Mouse (Mus musculus): ENCODE measurements around the gene Aldh3a1. TPM values are rescaled to one million over a fixed set of nuclear protein-coding genes. Genes with fewer than 3 reads are reported as not detected.
"Not testable (repeated sequence)": the region's sequence is repeated elsewhere in the genome, so short reads cannot be mapped to it uniquely, and the experiment has no call there.

The Aldh3a1 gene
- polyA plus RNA-seq, 1 experiment from 2014 or later: 0.34 TPM

DNA sequence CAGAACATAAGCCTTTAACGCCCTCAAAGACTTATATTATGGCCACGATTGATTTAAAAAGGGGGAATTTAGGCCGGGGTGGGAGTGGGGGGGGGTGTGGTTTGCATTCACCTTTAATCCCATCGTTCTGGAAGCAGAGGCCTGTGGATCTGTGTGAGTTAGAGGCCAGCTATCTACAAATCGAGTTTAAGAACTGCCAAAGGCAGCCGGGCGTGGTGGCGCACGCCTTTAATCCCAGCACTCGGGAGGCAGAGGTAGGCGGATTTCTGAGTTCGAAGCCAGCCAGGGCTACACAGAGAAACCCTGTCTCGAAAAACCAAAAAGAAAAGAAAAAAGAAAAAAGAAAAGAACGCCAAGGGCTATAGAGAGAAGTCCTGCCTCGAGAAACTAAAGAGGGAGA, 33.9 kb upstream of the Aldh3a1 start:
- not testable (repeated sequence) for ATAC-seq (ENCODE audit: low read depth); H3K9me3 ChIP-seq (ENCODE audit: control insufficient read depth, low read length); H3K36me3 ChIP-seq (ENCODE audit: control insufficient read depth, insufficient read depth, low read length); H3K27me3 ChIP-seq (ENCODE audit: control insufficient read depth, insufficient read depth, low read depth, low read length); H3K27ac ChIP-seq (ENCODE audit: low read length); H3K4me1 ChIP-seq (replicated peaks; ENCODE audit: control insufficient read depth, insufficient read depth, low read length)
- WGBS: 31% methylated on average over 15 of the region's 15 CpGs
- Histone ChIP-seq H3K4me3 (ENCODE audit: low read length) (peak overlapping the region; percentile 100), H3K9ac (ENCODE audit: low read length) (peak overlapping the region; percentile 99), H3K4me2 (ENCODE audit: low read depth, low read length) (peak overlapping the region; percentile 79)

DNA sequence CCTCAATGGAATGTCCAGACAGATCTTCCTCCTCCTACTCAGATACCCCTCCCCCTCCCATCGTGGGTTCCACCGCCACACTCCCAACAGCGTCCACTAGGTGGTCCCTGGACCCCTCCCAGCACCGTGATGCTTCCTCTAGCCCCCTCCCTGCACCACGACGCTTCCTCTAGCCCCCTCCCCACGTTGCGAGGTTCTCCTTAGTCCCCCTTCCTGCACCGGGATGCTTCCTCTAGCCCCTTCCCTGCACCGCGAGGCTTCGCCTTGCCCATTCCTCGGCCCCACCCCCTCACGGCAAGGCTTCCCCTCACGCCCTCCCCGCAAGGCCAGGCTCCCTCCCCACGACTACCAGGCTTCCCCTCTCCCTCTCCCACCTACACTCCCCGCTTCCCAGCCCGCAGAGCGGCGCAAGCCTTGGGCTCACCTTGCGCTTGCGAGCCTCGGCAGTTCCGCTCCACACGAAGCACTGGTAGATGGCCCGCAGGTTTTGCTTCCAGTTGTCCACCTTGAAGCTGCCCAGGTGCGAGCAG, 33.0 kb upstream of the Aldh3a1 start:
- peak; percentile 52 for ATAC-seq (ENCODE audit: low read depth)
- peak overlapping the region; percentile 99 for H3K9ac ChIP-seq (ENCODE audit: low read length)
- H3K9me3 ChIP-seq (ENCODE audit: control insufficient read depth, low read length): no peaks in the 10 kb centered on the region
- peaks cover 3% of the 10 kb centered on the region for H3K4me1 ChIP-seq (replicated peaks; ENCODE audit: control insufficient read depth, insufficient read depth, low read length)
- H3K36me3 ChIP-seq (ENCODE audit: control insufficient read depth, insufficient read depth, low read length): no peaks in the 10 kb centered on the region
- under 1% methylated on average over 27 of the region's 28 CpGs for WGBS
- peak overlapping the region; percentile 100 for H3K4me3 ChIP-seq (ENCODE audit: low read length)
- no peaks in the 10 kb centered on the region for H3K27me3 ChIP-seq (ENCODE audit: control insufficient read depth, insufficient read depth, low read depth, low read length)
- peak overlapping the region; percentile 99 for H3K27ac ChIP-seq (ENCODE audit: low read length)
- H3K4me2 ChIP-seq (ENCODE audit: low read depth, low read length): peak overlapping the region; percentile 79

DNA sequence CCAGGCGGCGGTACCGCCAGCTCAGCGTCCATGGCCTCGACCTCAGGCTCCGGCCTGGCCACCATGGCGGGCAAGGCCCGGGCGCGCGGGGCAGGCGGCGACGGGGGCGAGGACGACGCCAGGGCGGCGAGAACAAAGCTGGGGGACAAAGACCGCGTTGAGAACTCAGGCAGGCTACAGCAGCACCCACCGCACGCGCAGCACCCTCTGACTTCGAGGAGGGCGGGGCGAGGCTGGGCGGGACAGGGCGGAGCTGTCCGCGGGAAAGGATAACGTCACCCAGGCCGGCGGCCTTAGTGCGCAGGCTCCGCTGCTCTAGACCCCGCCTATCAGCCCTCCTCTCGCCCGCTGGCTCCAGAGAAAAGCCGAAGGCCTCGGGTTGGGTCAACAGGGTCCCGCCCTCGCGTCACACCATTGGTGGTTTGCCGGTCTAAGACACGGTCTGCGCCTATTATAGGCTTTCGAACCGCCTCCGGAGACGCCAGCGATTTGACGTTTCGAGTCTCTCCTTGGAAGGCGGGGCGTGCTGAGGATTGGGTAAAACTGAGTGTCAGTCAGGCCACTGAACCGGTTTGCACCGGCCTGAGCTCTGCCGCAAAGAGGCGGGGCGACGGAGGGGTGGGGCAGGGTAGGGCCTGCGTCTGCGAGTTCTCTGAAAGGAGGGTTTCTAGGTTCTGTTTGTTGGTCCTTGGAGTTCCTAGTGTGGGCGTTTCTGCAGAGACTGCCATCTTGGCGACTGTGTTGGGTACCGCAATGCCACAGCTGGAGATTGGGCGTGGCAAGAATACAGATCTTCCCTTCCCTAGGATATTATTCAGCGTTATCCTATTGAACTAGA, 32.3 kb upstream of the Aldh3a1 start, which contains the start of gene Usp22:
Gene Usp22 (minus strand): TSS at position 235 of the 838 bp plus-strand sequence.
- no peaks in the 10 kb centered on the region for H3K27me3 ChIP-seq (ENCODE audit: control insufficient read depth, insufficient read depth, low read depth, low read length)
- peak; percentile 98 for ATAC-seq (ENCODE audit: low read depth)
- under 1% methylated on average over 68 of the region's 69 CpGs for WGBS

DNA sequence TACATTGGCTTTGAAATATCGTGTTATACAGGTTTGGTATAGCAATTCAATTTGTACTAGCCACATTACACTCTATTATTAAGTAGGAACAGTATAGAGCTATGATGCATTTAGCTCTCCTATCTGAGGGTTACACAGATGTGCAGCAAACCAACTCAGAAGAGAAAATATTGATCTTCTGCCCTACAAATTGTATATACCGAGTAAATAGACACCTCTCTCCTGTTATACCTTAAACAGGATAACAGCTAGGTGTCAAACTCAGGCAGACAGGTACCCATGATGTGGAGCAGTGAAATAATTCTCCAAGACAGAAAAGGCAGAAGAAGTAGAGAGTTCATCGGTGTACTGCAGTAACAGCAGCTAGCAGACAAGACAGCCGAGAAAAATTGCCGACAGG, 31.6 kb upstream of the Aldh3a1 start:
- Histone ChIP-seq H3K4me2 (ENCODE audit: low read depth, low read length) (no peak overlapping the region), H3K4me1 (replicated peaks; ENCODE audit: control insufficient read depth, insufficient read depth, low read length) (peaks cover 3% of the 10 kb centered on the region), H3K27ac (ENCODE audit: low read length) (no peak overlapping the region), H3K27me3 (ENCODE audit: control insufficient read depth, insufficient read depth, low read depth, low read length) (no peaks in the 10 kb centered on the region), H3K9me3 (ENCODE audit: control insufficient read depth, low read length) (no peaks in the 10 kb centered on the region), H3K36me3 (ENCODE audit: control insufficient read depth, insufficient read depth, low read length) (no peaks in the 10 kb centered on the region), H3K4me3 (ENCODE audit: low read length) (no peak overlapping the region), H3K9ac (ENCODE audit: low read length) (no peak overlapping the region)
- ATAC-seq (ENCODE audit: low read depth): no peak
- 72% methylated on average over 5 of the region's 5 CpGs for WGBS

More for the DNA sequence above, 32.3 kb upstream of the Aldh3a1 start, which contains the start of gene Usp22:
- Histone ChIP-seq H3K4me3 (ENCODE audit: low read length) (peak within 1 kb of the TSS; percentile 100), H3K27ac (ENCODE audit: low read length) (peak within 1 kb of the TSS; percentile 99), H3K9ac (ENCODE audit: low read length) (peak within 1 kb of the TSS; percentile 99), H3K36me3 (ENCODE audit: control insufficient read depth, insufficient read depth, low read length) (no peaks in the 10 kb centered on the region), H3K9me3 (ENCODE audit: control insufficient read depth, low read length) (no peaks in the 10 kb centered on the region), H3K4me1 (replicated peaks; ENCODE audit: control insufficient read depth, insufficient read depth, low read length) (peaks cover 3% of the 10 kb centered on the region), H3K4me2 (ENCODE audit: low read depth, low read length) (peak within 1 kb of the TSS; percentile 79)

DNA sequence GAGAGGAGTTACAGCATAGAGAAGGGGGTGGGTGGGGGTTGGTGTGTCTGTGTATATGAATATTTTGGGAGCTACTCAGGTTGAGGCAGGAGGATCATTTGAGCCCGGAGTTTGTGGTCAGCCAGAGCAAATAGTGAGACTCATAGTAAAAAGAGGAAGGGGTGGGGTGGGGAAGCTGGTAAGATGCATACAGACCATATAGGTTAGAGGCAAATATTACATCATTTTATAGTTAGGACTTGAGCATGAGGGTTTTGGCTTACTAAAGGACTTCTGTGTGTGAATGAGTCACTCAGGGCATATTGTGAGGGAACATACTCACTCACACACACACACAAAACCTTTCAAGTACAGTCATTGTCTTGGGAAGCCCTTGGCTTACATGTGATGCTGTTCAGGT, 31.0 kb upstream of the Aldh3a1 start:
- H3K4me1 ChIP-seq (replicated peaks; ENCODE audit: control insufficient read depth, insufficient read depth, low read length): peaks cover 3% of the 10 kb centered on the region
- no peak overlapping the region for H3K9ac ChIP-seq (ENCODE audit: low read length)
- H3K4me3 ChIP-seq (ENCODE audit: low read length): no peak overlapping the region
- no peak for ATAC-seq (ENCODE audit: low read depth)
- no peaks in the 10 kb centered on the region for H3K9me3 ChIP-seq (ENCODE audit: control insufficient read depth, low read length)
- no peak overlapping the region for H3K4me2 ChIP-seq (ENCODE audit: low read depth, low read length)
- WGBS: 81% methylated on average over 1 of the region's 1 CpGs
- H3K27me3 ChIP-seq (ENCODE audit: control insufficient read depth, insufficient read depth, low read depth, low read length): no peaks in the 10 kb centered on the region
- H3K27ac ChIP-seq (ENCODE audit: low read length): no peak overlapping the region
- no peaks in the 10 kb centered on the region for H3K36me3 ChIP-seq (ENCODE audit: control insufficient read depth, insufficient read depth, low read length)

DNA sequence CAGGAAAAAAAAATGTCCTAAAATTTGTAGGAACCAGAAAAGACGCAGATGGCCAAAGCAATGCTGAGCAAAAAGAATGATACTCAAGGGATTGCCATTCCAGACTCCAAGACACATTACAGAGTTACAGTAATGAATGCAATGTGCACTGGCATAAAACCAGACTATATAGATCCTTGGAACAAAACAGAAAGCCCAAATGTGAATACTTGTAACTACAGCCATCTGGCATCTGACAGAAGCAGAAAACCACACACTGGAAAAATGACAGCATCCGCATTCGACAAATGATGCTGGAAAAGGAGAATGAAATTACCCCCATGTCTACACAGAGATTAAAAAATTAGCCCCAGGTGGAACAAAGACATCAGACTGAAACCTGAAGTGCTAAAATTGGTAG, 27.0 kb upstream of the Aldh3a1 start:
- no peak for ATAC-seq (ENCODE audit: low read depth)
- H3K9me3 ChIP-seq (ENCODE audit: control insufficient read depth, low read length): no peaks in the 10 kb centered on the region
- H3K27me3 ChIP-seq (ENCODE audit: control insufficient read depth, insufficient read depth, low read depth, low read length): no peaks in the 10 kb centered on the region
- no peak overlapping the region for H3K9ac ChIP-seq (ENCODE audit: low read length)
- no peaks in the 10 kb centered on the region for H3K4me1 ChIP-seq (replicated peaks; ENCODE audit: control insufficient read depth, insufficient read depth, low read length)
- no peak overlapping the region for H3K4me2 ChIP-seq (ENCODE audit: low read depth, low read length)
- H3K27ac ChIP-seq (ENCODE audit: low read length): no peak overlapping the region
- WGBS: 85% methylated on average over 3 of the region's 3 CpGs
- H3K4me3 ChIP-seq (ENCODE audit: low read length): no peak overlapping the region
- no peaks in the 10 kb centered on the region for H3K36me3 ChIP-seq (ENCODE audit: control insufficient read depth, insufficient read depth, low read length)

DNA sequence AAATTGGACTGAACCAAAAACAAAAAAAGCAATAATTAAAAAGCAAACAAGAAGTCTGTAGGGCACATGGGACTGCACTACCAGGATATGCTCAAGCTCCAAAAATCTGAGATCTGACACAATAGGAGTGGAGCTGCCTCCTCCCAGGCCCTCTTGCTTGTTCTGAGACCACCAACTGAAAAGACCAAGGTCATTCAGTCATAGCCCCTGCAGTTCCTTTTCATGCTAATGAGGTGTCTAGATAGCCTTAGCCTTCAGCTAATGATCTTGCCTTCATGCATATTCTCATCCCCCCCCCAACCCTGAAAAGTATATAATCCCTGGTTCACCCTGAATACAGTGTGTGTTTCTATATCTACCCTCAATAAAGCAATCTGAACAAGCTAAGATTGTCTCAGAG, 25.7 kb upstream of the Aldh3a1 start:
- H3K4me3 ChIP-seq (ENCODE audit: low read length): no peak overlapping the region
- no peaks in the 10 kb centered on the region for H3K9me3 ChIP-seq (ENCODE audit: control insufficient read depth, low read length)
- H3K9ac ChIP-seq (ENCODE audit: low read length): no peak overlapping the region
- no peak overlapping the region for H3K27ac ChIP-seq (ENCODE audit: low read length)
- H3K27me3 ChIP-seq (ENCODE audit: control insufficient read depth, insufficient read depth, low read depth, low read length): no peaks in the 10 kb centered on the region
- H3K36me3 ChIP-seq (ENCODE audit: control insufficient read depth, insufficient read depth, low read length): no peaks in the 10 kb centered on the region
- no peak for ATAC-seq (ENCODE audit: low read depth)
- H3K4me2 ChIP-seq (ENCODE audit: low read depth, low read length): no peak overlapping the region
- no peaks in the 10 kb centered on the region for H3K4me1 ChIP-seq (replicated peaks; ENCODE audit: control insufficient read depth, insufficient read depth, low read length)

DNA sequence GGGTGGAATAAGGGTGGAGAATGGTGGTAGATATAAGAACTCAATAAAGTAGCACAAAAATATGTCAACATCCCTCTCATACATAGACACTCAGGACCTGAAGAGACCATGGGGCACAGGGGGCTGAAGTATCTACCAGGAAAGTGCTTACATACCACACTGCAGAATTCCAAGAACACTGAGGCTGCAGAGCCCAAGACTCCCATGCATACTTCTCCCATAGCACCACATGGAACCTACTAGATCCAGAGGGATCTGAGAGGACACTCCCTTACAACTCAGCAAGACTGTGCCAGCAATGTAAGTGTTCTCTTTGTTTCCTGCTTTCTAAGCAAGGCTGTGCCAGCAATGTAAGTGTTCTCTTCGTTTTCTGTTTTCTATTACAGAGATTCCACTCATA, 23.5 kb upstream of the Aldh3a1 start:
- no peaks in the 10 kb centered on the region for H3K36me3 ChIP-seq (ENCODE audit: control insufficient read depth, insufficient read depth, low read length)

DNA sequence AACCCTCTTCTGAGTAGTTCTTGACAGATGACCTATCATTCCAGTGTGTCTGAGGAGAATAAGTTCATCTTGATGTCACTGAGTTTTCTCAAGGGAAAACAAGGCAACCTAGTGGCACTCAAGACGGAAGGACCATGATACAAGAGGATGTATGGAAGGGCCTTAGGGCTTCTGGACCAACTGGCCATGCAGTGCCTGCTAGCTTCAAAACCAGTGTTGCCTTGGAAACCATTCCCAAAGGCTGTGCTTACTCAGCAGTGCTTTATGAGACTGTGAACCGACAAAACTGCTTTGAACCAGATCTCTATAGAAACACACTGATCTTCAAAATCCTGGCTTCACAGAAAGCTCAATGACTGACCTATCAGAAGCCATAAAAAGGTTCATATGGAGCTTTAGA, 16.6 kb upstream of the Aldh3a1 start:
- WGBS: 66% methylated on average over 2 of the region's 2 CpGs
- no peak overlapping the region for H3K4me2 ChIP-seq (ENCODE audit: low read depth, low read length)
- no peaks in the 10 kb centered on the region for H3K27me3 ChIP-seq (ENCODE audit: control insufficient read depth, insufficient read depth, low read depth, low read length)
- H3K4me1 ChIP-seq (replicated peaks; ENCODE audit: control insufficient read depth, insufficient read depth, low read length): no peaks in the 10 kb centered on the region
- H3K36me3 ChIP-seq (ENCODE audit: control insufficient read depth, insufficient read depth, low read length): no peaks in the 10 kb centered on the region
- H3K4me3 ChIP-seq (ENCODE audit: low read length): no peak overlapping the region
- no peaks in the 10 kb centered on the region for H3K9me3 ChIP-seq (ENCODE audit: control insufficient read depth, low read length)
- no peak overlapping the region for H3K27ac ChIP-seq (ENCODE audit: low read length)
- H3K9ac ChIP-seq (ENCODE audit: low read length): no peak overlapping the region
- no peak for ATAC-seq (ENCODE audit: low read depth)

More for the DNA sequence above, 23.5 kb upstream of the Aldh3a1 start:
- Histone ChIP-seq H3K9me3 (ENCODE audit: control insufficient read depth, low read length) (no peaks in the 10 kb centered on the region), H3K27me3 (ENCODE audit: control insufficient read depth, insufficient read depth, low read depth, low read length) (no peaks in the 10 kb centered on the region), H3K9ac (ENCODE audit: low read length) (no peak overlapping the region), H3K4me2 (ENCODE audit: low read depth, low read length) (no peak overlapping the region), H3K4me1 (replicated peaks; ENCODE audit: control insufficient read depth, insufficient read depth, low read length) (no peaks in the 10 kb centered on the region), H3K27ac (ENCODE audit: low read length) (no peak overlapping the region), H3K4me3 (ENCODE audit: low read length) (no peak overlapping the region)
- ATAC-seq (ENCODE audit: low read depth): no peak
- WGBS: 65% methylated on average over 1 of the region's 1 CpGs

Measured in lung, embryonic 16.5 days (tissue).